Mouse (Mus musculus) brain, embryonic 14.5 days (tissue): ENCODE data around the gene Rnf169.

Source experiments
- CTCF ChIP-seq: fragments of 200-500 bp; IDR thresholded peaks from 2 replicates; pipeline ENCODE4 v1.5.1; 2012; ENCODE audit warnings: inconsistent platforms, mild to moderate bottlenecking, moderate library complexity, borderline replicate concordance; ENCODE audit not compliant: insufficient read depth, insufficient read length; ENCODE audit errors: extremely low read depth
- POLR2A ChIP-seq: fragments of 200-500 bp; IDR thresholded peaks from 2 replicates; pipeline ENCODE4 v1.6.1; 2012; ENCODE audit warnings: mild to moderate bottlenecking, inconsistent platforms, borderline replicate concordance; ENCODE audit not compliant: poor library complexity, insufficient read depth, insufficient read length, severe bottlenecking; ENCODE audit errors: extremely low read depth

- TF ChIP-seq CTCF (no peak), POLR2A (no peak)
Measured at GRCm38 (mm10) chr7:99995186-99995585, 14.9 kb upstream of the Rnf169 start.
